Mouse (Mus musculus): ENCODE measurements around the gene Mindy4. TPM values are rescaled to one million over a fixed set of nuclear protein-coding genes. Genes with fewer than 3 reads are reported as not detected.
A peak's percentile ranks its signal among the peaks of the same experiment; 100 is the strongest.

Mindy4 gene
- total RNA-seq (2014; fragmentation: Nextera tagmentation) (not detected in 2 replicates), total RNA-seq (2017) (0.05 and 0.17 TPM in 2 replicates), polyA plus RNA-seq (2012) (not detected in 2 replicates)

GRCm38 (mm10) chr6:55202913-55203910 is at the start of gene Mindy4:
Gene Mindy4, plus strand, starts transcription at chr6:55203383.
- no peak for DNase-seq (ENCODE audit: low spot score)
- Histone ChIP-seq H3K27me3 (ENCODE audit: insufficient read depth, low read length) (peaks cover 6% of the 10 kb centered on the region), H3K4me1 (ENCODE audit: insufficient read depth, low read depth, low read length) (no peaks in the 10 kb centered on the region), H3K36me3 (replicated peaks) (no peaks in the 10 kb centered on the region), H3K9me3 (replicated peaks) (no peaks in the 10 kb centered on the region), H3K4me3 (ENCODE audit: low read depth, low read length) (no peak within 1 kb of the TSS)
- ATAC-seq (ENCODE audit: extremely low read depth, insufficient number of reproducible peaks, low FRiP score, poor library complexity, severe bottlenecking): no peak
- TF ChIP-seq GATA1 (IDR thresholded peaks at IDR 0.05; ENCODE audit: borderline replicate concordance, low read length) (no peak), TAL1 (conservative IDR thresholded peaks at IDR 0.05; ENCODE audit: low read depth, low read length) (no peak), GATA2 (IDR thresholded peaks at IDR 0.05; ENCODE audit: borderline replicate concordance, low read depth, low read length) (no peak)

GRCm38 (mm10) chr6:55159256-55159655 is 43.9 kb upstream of the Mindy4 start:
- DNase-seq (ENCODE audit: low spot score) (no peak), ATAC-seq (ENCODE audit: extremely low read depth, insufficient number of reproducible peaks, low FRiP score, poor library complexity, severe bottlenecking) (no peak)
- Histone ChIP-seq H3K9me3 (replicated peaks) (no peaks in the 10 kb centered on the region), H3K27me3 (ENCODE audit: insufficient read depth, low read length) (no peaks in the 10 kb centered on the region; the same call in 1 of the 2 replicates), H3K4me1 (ENCODE audit: insufficient read depth, low read depth, low read length) (no peaks in the 10 kb centered on the region), H3K4me3 (ENCODE audit: low read depth, low read length) (no peak overlapping the region), H3K36me3 (replicated peaks) (no peaks in the 10 kb centered on the region)
- TF ChIP-seq CTCF (IDR thresholded peaks at IDR 0.05; ENCODE audit: low read depth, low read length) (no peak), GATA1 (IDR thresholded peaks at IDR 0.05; ENCODE audit: borderline replicate concordance, low read length) (no peak), GATA2 (IDR thresholded peaks at IDR 0.05; ENCODE audit: borderline replicate concordance, low read depth, low read length) (no peak), POLR2AphosphoS5 (IDR thresholded peaks at IDR 0.05; ENCODE audit: insufficient replicate concordance, low read depth, low read length) (no peak), TAL1 (conservative IDR thresholded peaks at IDR 0.05; ENCODE audit: low read depth, low read length) (no peak)

- no peak for TF ChIP-seq TAL1 (conservative IDR thresholded peaks at IDR 0.05; ENCODE audit: low read depth, low read length)
- no peak for TF ChIP-seq POLR2AphosphoS5 (IDR thresholded peaks at IDR 0.05; ENCODE audit: insufficient replicate concordance, low read depth, low read length)
- no peak for TF ChIP-seq GATA1 (IDR thresholded peaks at IDR 0.05; ENCODE audit: borderline replicate concordance, low read length)
- no peak for TF ChIP-seq CTCF (IDR thresholded peaks at IDR 0.05; ENCODE audit: low read depth, low read length)
- TF ChIP-seq GATA2 (IDR thresholded peaks at IDR 0.05; ENCODE audit: borderline replicate concordance, low read depth, low read length): no peak
- Histone ChIP-seq H3K27me3 (ENCODE audit: insufficient read depth, low read length) (peaks cover 2% of the 10 kb centered on the region; the same call in 1 of the 2 replicates), H3K36me3 (replicated peaks) (no peaks in the 10 kb centered on the region), H3K9me3 (replicated peaks) (no peaks in the 10 kb centered on the region), H3K4me1 (ENCODE audit: insufficient read depth, low read depth, low read length) (no peaks in the 10 kb centered on the region), H3K4me3 (ENCODE audit: low read depth, low read length) (no peak overlapping the region)
- ATAC-seq (ENCODE audit: extremely low read depth, insufficient number of reproducible peaks, low FRiP score, poor library complexity, severe bottlenecking) (no peak), DNase-seq (ENCODE audit: low spot score) (no peak)
These were observed 41.8 kb upstream of the Mindy4 start for GRCm38 (mm10) chr6:55161311-55161761.

- no peak for TF ChIP-seq POLR2AphosphoS5 (IDR thresholded peaks at IDR 0.05; ENCODE audit: insufficient replicate concordance, low read depth, low read length)
- TF ChIP-seq GATA1 (IDR thresholded peaks at IDR 0.05; ENCODE audit: borderline replicate concordance, low read length): no peak
- no peak for TF ChIP-seq GATA2 (IDR thresholded peaks at IDR 0.05; ENCODE audit: borderline replicate concordance, low read depth, low read length)
- TF ChIP-seq TAL1 (conservative IDR thresholded peaks at IDR 0.05; ENCODE audit: low read depth, low read length): no peak
- TF ChIP-seq CTCF (IDR thresholded peaks at IDR 0.05; ENCODE audit: low read depth, low read length): no peak
- Histone ChIP-seq H3K4me1 (ENCODE audit: insufficient read depth, low read depth, low read length) (0 out of 2 replicates have a peak, but pooled peaks cover 2% of the 10 kb centered on the region), H3K4me3 (ENCODE audit: low read depth, low read length) (no peak overlapping the region), H3K9me3 (replicated peaks) (no peaks in the 10 kb centered on the region), H3K36me3 (replicated peaks) (no peaks in the 10 kb centered on the region), H3K27me3 (ENCODE audit: insufficient read depth, low read length) (peaks cover 2% of the 10 kb centered on the region; the same call in 1 of the 2 replicates)
- ATAC-seq (ENCODE audit: extremely low read depth, insufficient number of reproducible peaks, low FRiP score, poor library complexity, severe bottlenecking) (no peak), DNase-seq (ENCODE audit: low spot score) (no peak)
These were observed 40.1 kb upstream of the Mindy4 start for GRCm38 (mm10) chr6:55163046-55163584.

GRCm38 (mm10) chr6:55166777-55167463 is 36.3 kb upstream of the Mindy4 start:
- TF ChIP-seq POLR2AphosphoS5 (IDR thresholded peaks at IDR 0.05; ENCODE audit: insufficient replicate concordance, low read depth, low read length) (no peak), CTCF (IDR thresholded peaks at IDR 0.05; ENCODE audit: low read depth, low read length) (peak; percentile 91), GATA1 (IDR thresholded peaks at IDR 0.05; ENCODE audit: borderline replicate concordance, low read length) (no peak)
- ATAC-seq (ENCODE audit: extremely low read depth, insufficient number of reproducible peaks, low FRiP score, poor library complexity, severe bottlenecking) (no peak), DNase-seq (ENCODE audit: low spot score) (peak; percentile 48)

More at GRCm38 (mm10) chr6:55166777-55167463, 36.3 kb upstream of the Mindy4 start:
- H3K4me1 ChIP-seq (ENCODE audit: insufficient read depth, low read depth, low read length): 0 out of 2 replicates have a peak, but pooled peaks cover 2% of the 10 kb centered on the region
- H3K27me3 ChIP-seq (ENCODE audit: insufficient read depth, low read length): peaks cover 2% of the 10 kb centered on the region; the same call in 1 of the 2 replicates
- H3K36me3 ChIP-seq (replicated peaks): no peaks in the 10 kb centered on the region
- H3K4me3 ChIP-seq (ENCODE audit: low read depth, low read length): no peak overlapping the region
- H3K9me3 ChIP-seq (replicated peaks): no peaks in the 10 kb centered on the region

Measured in G1E (cell line).